Mouse (Mus musculus) MEL (cell line): ENCODE measurements around the gene Lhx5. TPM values are rescaled to one million over a fixed set of nuclear protein-coding genes. Genes with fewer than 3 reads are reported as not detected.

ENCODE experiments used
- DNase-seq: peaks from one replicate; pipeline ENCODE4 v3.0.0; 2011; ENCODE audit warnings: low read depth, low spot score
- H3K27ac ChIP-seq: 2 replicates; pipeline ENCODE4 v1.5.1; 2012; ENCODE audit warnings: low read depth, mild to moderate bottlenecking, control low read depth, low read length, moderate library complexity; ENCODE audit not compliant: control insufficient read depth
- H3K27me3 ChIP-seq, 2 experiments: fragments of 150-350 bp in 1 of 2; sonication (generic) in 1 of 2; 2 replicates each; pipeline ENCODE4 v1.6.1; 2012; ENCODE audit warnings: low read length in 2 of 2, mild to moderate bottlenecking in 2 of 2, improper control_type of control experiment in 1 of 2, moderate library complexity in 1 of 2; ENCODE audit not compliant: insufficient read depth in 2 of 2, control insufficient read depth in 1 of 2
- H3K36me3 ChIP-seq, 2 experiments: 2 replicates each; pipeline ENCODE4 v1.6.1; 2012 to 2014; ENCODE audit warnings: low read length in 2 of 2, improper control_type of control experiment in 1 of 2, inconsistent platforms in 1 of 2, mild to moderate bottlenecking in 1 of 2; ENCODE audit not compliant: insufficient read depth in 2 of 2, control insufficient read depth in 1 of 2
- H3K4me1 ChIP-seq, 2 experiments: fragments of 150-350 bp in 1 of 2; sonication (generic) in 1 of 2; 2 replicates each; pipeline ENCODE4 v1.6.1; 2012; ENCODE audit warnings: low read length in 2 of 2, improper control_type of control experiment in 1 of 2, mild to moderate bottlenecking in 1 of 2; ENCODE audit not compliant: insufficient read depth in 2 of 2, control insufficient read depth in 1 of 2
- H3K4me3 ChIP-seq, 2 experiments: fragments of 150-350 bp in 1 of 2; sonication (generic) in 1 of 2; 2 replicates each; pipeline ENCODE4 v1.5.1; 2012; ENCODE audit warnings: low read depth in 2 of 2, low read length in 2 of 2, mild to moderate bottlenecking in 2 of 2, moderate library complexity in 2 of 2, control low read depth in 1 of 2, improper control_type of control experiment in 1 of 2; ENCODE audit not compliant: control insufficient read depth in 1 of 2, insufficient read depth in 1 of 2
- H3K79me2 ChIP-seq: 2 replicates; pipeline ENCODE4 v1.6.1; 2012; ENCODE audit warnings: mild to moderate bottlenecking, low read length, moderate library complexity; ENCODE audit not compliant: control insufficient read depth, poor library complexity, insufficient read depth
- H3K9ac ChIP-seq: 2 replicates; pipeline ENCODE4 v1.6.1; 2012; ENCODE audit warnings: low read depth, mild to moderate bottlenecking, control low read depth, low read length, moderate library complexity; ENCODE audit not compliant: control insufficient read depth, poor library complexity, severe bottlenecking
- H3K9me3 ChIP-seq: fragments of 150-350 bp; sonication (generic); replicated peaks from 2 replicates; pipeline ENCODE4 v1.6.1; 2012; ENCODE audit warnings: mild to moderate bottlenecking, low read length, improper control_type of control experiment, moderate library complexity; ENCODE audit not compliant: insufficient read depth
- BHLHE40 ChIP-seq: IDR thresholded peaks from 2 replicates; pipeline ENCODE4 v1.6.1; 2012; ENCODE audit warnings: low read depth, mild to moderate bottlenecking, inconsistent platforms, low read length, improper control_type of control experiment, borderline replicate concordance
- CHD2 ChIP-seq: IDR thresholded peaks from 2 replicates; pipeline ENCODE4 v1.6.1; 2011; ENCODE audit warnings: low read length, improper control_type of control experiment
- ELF1 ChIP-seq: IDR thresholded peaks from 2 replicates; pipeline ENCODE4 v1.6.1; 2014; ENCODE audit warnings: low read depth, mild to moderate bottlenecking, inconsistent platforms, low read length, improper control_type of control experiment, moderate library complexity
- ETS1 ChIP-seq: IDR thresholded peaks from 2 replicates; pipeline ENCODE4 v1.6.1; 2012; ENCODE audit warnings: low read depth, mild to moderate bottlenecking, inconsistent platforms, low read length, improper control_type of control experiment, moderate library complexity
- HCFC1 ChIP-seq: IDR thresholded peaks from 2 replicates; pipeline ENCODE4 v1.6.1; 2012; ENCODE audit warnings: low read depth, mild to moderate bottlenecking, inconsistent platforms, low read length, improper control_type of control experiment, moderate library complexity
- JUND ChIP-seq: IDR thresholded peaks from 2 replicates; pipeline ENCODE4 v1.6.1; 2011; ENCODE audit warnings: low read depth, mild to moderate bottlenecking, improper control_type of control experiment, low read length
- KAT2A ChIP-seq: conservative IDR thresholded peaks from 2 replicates; pipeline ENCODE4 v1.6.1; 2012; ENCODE audit warnings: low read depth, low read length, improper control_type of control experiment, inconsistent platforms
- MAFK ChIP-seq: IDR thresholded peaks from 2 replicates; pipeline ENCODE4 v1.6.1; 2011; ENCODE audit warnings: low read depth, mild to moderate bottlenecking, low read length, improper control_type of control experiment, borderline replicate concordance
- MXI1 ChIP-seq: IDR thresholded peaks from 2 replicates; pipeline ENCODE4 v1.6.1; 2011; ENCODE audit warnings: mild to moderate bottlenecking, low read depth, low read length, improper control_type of control experiment
- MYB ChIP-seq: IDR thresholded peaks from 2 replicates; pipeline ENCODE4 v1.6.1; 2011; ENCODE audit warnings: mild to moderate bottlenecking, low read depth, low read length, improper control_type of control experiment
- MYC ChIP-seq: IDR thresholded peaks from 2 replicates; pipeline ENCODE4 v1.6.1; 2011; ENCODE audit warnings: low read depth, mild to moderate bottlenecking, low read length, improper control_type of control experiment, moderate library complexity
- NRF1 ChIP-seq: IDR thresholded peaks from 2 replicates; pipeline ENCODE4 v1.6.1; 2014; ENCODE audit warnings: low read depth, mild to moderate bottlenecking, inconsistent platforms, low read length, improper control_type of control experiment, moderate library complexity; ENCODE audit not compliant: poor library complexity, insufficient read depth, severe bottlenecking
- POLR2AphosphoS5 ChIP-seq: IDR thresholded peaks from 2 replicates; pipeline ENCODE4 v1.6.1; 2012; ENCODE audit warnings: low read depth, borderline replicate concordance, mild to moderate bottlenecking, inconsistent platforms, low read length, moderate library complexity, mixed read lengths
- RAD21 ChIP-seq: IDR thresholded peaks from 2 replicates; pipeline ENCODE4 v1.6.1; 2011; ENCODE audit warnings: mild to moderate bottlenecking, low read depth, low read length, improper control_type of control experiment
- RCOR1 ChIP-seq: IDR thresholded peaks from 2 replicates; pipeline ENCODE4 v1.6.1; 2012; ENCODE audit warnings: low read depth, mild to moderate bottlenecking, inconsistent platforms, low read length, improper control_type of control experiment
- SMC3 ChIP-seq: IDR thresholded peaks from 2 replicates; pipeline ENCODE4 v1.6.1; 2011; ENCODE audit warnings: low read depth, low read length, improper control_type of control experiment
- TAL1 ChIP-seq: IDR thresholded peaks from 2 replicates; pipeline ENCODE4 v1.6.1; 2012; ENCODE audit warnings: mild to moderate bottlenecking, inconsistent platforms, low read length, moderate library complexity, mixed read lengths
- TBP ChIP-seq: IDR thresholded peaks from 2 replicates; pipeline ENCODE4 v1.8.0; 2011; ENCODE audit warnings: low read depth, low read length, improper control_type of control experiment
- TCF12 ChIP-seq: IDR thresholded peaks from 2 replicates; pipeline ENCODE4 v1.6.1; 2014; ENCODE audit warnings: low read depth, mild to moderate bottlenecking, inconsistent platforms, low read length, improper control_type of control experiment, moderate library complexity
- USF1 ChIP-seq: IDR thresholded peaks from 2 replicates; pipeline ENCODE4 v1.6.1; 2014; ENCODE audit warnings: low read depth, mild to moderate bottlenecking, inconsistent platforms, low read length, improper control_type of control experiment, moderate library complexity
- USF2 ChIP-seq, 2 experiments: IDR thresholded peaks; 2 replicates each; pipeline ENCODE4 v1.6.1; 2011 to 2012; ENCODE audit warnings: improper control_type of control experiment in 2 of 2, low read length in 2 of 2, borderline replicate concordance in 1 of 2, inconsistent platforms in 1 of 2, low read depth in 1 of 2, mild to moderate bottlenecking in 1 of 2; ENCODE audit not compliant: insufficient read depth in 1 of 2
- polyA plus RNA-seq, 2 experiments: library from polyadenylated mRNA; stranded (reverse) in 1 of 2; unstranded in 1 of 2; fragments of >175 nt in 1 of 2; fragments of >200 nt in 1 of 2; gene quantifications; 2 replicates each; pipeline versions ENCODE4 v1.2.1 to v1.2.4; 2012; ENCODE audit warnings: low replicate concordance in 2 of 2, low read depth in 1 of 2; ENCODE audit not compliant: insufficient read length in 2 of 2, insufficient read depth in 1 of 2, missing spikeins in 1 of 2
- total RNA-seq: library from RNA; depleted of rRNA; stranded (reverse); fragments of 300-350 nt; gene quantifications from 2 replicates; pipeline ENCODE4 v1.2.3, GENCODE M21; 2012

Gene Lhx5
- total and polyA plus RNA-seq, 3 experiments = not detected

- Histone ChIP-seq H3K36me3 (no peaks in the 10 kb centered on the region), H3K27ac (no peak overlapping the region), H3K4me1 (no peaks in the 10 kb centered on the region), H3K27me3 (no peaks in the 10 kb centered on the region), H3K4me3 (no peak overlapping the region), H3K9ac (no peak overlapping the region), H3K9me3 (no peaks in the 10 kb centered on the region), H3K79me2 (no peaks in the 10 kb centered on the region)
- DNase-seq = no peak
- no peak for TF ChIP-seq MYC
- TF ChIP-seq CHD2 = no peak
- no peak for TF ChIP-seq KAT2A
Measured at GRCm38 (mm10) chr5:120436885-120437495, 5.5 kb downstream of the Lhx5 start.

- DNase-seq = no peak
- H3K4me1 ChIP-seq = no peaks in the 10 kb centered on the region
- no peak overlapping the region for H3K4me3 ChIP-seq
- H3K9ac ChIP-seq = no peak overlapping the region
- no peaks in the 10 kb centered on the region for H3K9me3 ChIP-seq
- H3K27me3 ChIP-seq = no peaks in the 10 kb centered on the region
- no peak overlapping the region for H3K27ac ChIP-seq
- H3K79me2 ChIP-seq = no peaks in the 10 kb centered on the region
- TF ChIP-seq RAD21 (no peak), RCOR1 (no peak), POLR2AphosphoS5 (no peak), NRF1 (no peak), TBP (no peak), USF2 (IDR thresholded peaks at IDR 0.05; ENCODE audit: borderline replicate concordance in 1 of 2, insufficient read depth in 1 of 2, low read depth in 1 of 2, low read length in 2 of 2) (no peak), KAT2A (no peak), MYB (no peak), SMC3 (no peak), ELF1 (no peak)
- TF ChIP-seq, all 39 proteins: peak for 0
- H3K36me3 ChIP-seq = no peaks in the 10 kb centered on the region
Measured at GRCm38 (mm10) chr5:120437539-120437938, 6.0 kb downstream of the Lhx5 start.

GRCm38 (mm10) chr5:120437986-120438385 lies 6.5 kb downstream of the Lhx5 start:
- TF ChIP-seq JUND = no peak
- no peak for TF ChIP-seq BHLHE40
- TF ChIP-seq MYC = no peak
- no peak for TF ChIP-seq ETS1
- no peak for TF ChIP-seq USF1
- TF ChIP-seq HCFC1 = no peak
- no peak for TF ChIP-seq TCF12
- no peak for TF ChIP-seq MXI1
- TF ChIP-seq MAFK = no peak
- no peak for TF ChIP-seq SMC3
- TF ChIP-seq TBP = no peak
- TF ChIP-seq RAD21 = no peak
- no peak for TF ChIP-seq TAL1
- TF ChIP-seq, all 39 proteins: peak for 0
- no peak for DNase-seq
- no peaks in the 10 kb centered on the region for H3K79me2 ChIP-seq

More at GRCm38 (mm10) chr5:120437986-120438385, 6.5 kb downstream of the Lhx5 start:
- H3K4me3 ChIP-seq = no peak overlapping the region
- H3K9ac ChIP-seq = no peak overlapping the region
- H3K9me3 ChIP-seq = no peaks in the 10 kb centered on the region
- no peaks in the 10 kb centered on the region for H3K36me3 ChIP-seq
- H3K27me3 ChIP-seq = no peaks in the 10 kb centered on the region
- H3K4me1 ChIP-seq = no peaks in the 10 kb centered on the region
- no peak overlapping the region for H3K27ac ChIP-seq
